8 mouse cellular contexts compared by ENCODE assay signal in genomic region chr16:27390306-27390705, GRCm38 (mm10). TPM values are rescaled to one million over a fixed set of nuclear protein-coding genes. Genes with fewer than 3 reads are reported as not detected.
A peak's percentile ranks its signal among the peaks of the same experiment; 100 is the strongest.
DNase-seq lines count a peak whose midpoint lies in the region; ATAC-seq and TF ChIP-seq lines count a peak whose summit lies in the region.

No protein-coding gene starts in this region.

- peak overlapping the region; percentile 78 for H3K4me3 ChIP-seq in layer of hippocampus, adult 2 months
- peak overlapping the region; percentile 89 for H3K4me3 ChIP-seq in forebrain, embryonic 10.5 days
- H3K4me3 ChIP-seq in intestine, postnatal 0 days (ENCODE audit: low read depth, low read length), result peak overlapping the region; percentile 88
- peak overlapping the region; percentile 71 for H3K4me3 ChIP-seq in neural tube, embryonic 13.5 days

- peaks cover 30% of the 10 kb centered on the region for H3K4me1 ChIP-seq in forebrain, embryonic 10.5 days
- peaks cover 12% of the 10 kb centered on the region; the same call in 1 of the 2 replicates for H3K4me1 ChIP-seq in intestine, postnatal 0 days (replicated peaks; ENCODE audit: control insufficient read depth, insufficient read depth, low read length)
- peaks cover 41% of the 10 kb centered on the region for H3K4me1 ChIP-seq in neural tube, embryonic 13.5 days (replicated peaks)

- H3K27me3 ChIP-seq in forebrain, embryonic 10.5 days (ENCODE audit: poor library complexity, severe bottlenecking), result no peaks in the 10 kb centered on the region
- no peaks in the 10 kb centered on the region for H3K27me3 ChIP-seq in intestine, postnatal 0 days (replicated peaks; ENCODE audit: control insufficient read depth, insufficient read depth, low read length)
- H3K27me3 ChIP-seq in neural tube, embryonic 13.5 days, result no peaks in the 10 kb centered on the region

- WGBS in forebrain, embryonic 10.5 days, result 94% methylated on average over 4 of the region's 4 CpGs
- 67% methylated on average over 4 of the region's 4 CpGs for WGBS in intestine, postnatal 0 days
- WGBS in neural tube, embryonic 13.5 days, result 83% methylated on average over 4 of the region's 4 CpGs

- peak overlapping the region; percentile 73 for H3K4me2 ChIP-seq in intestine, postnatal 0 days (replicated peaks; ENCODE audit: low read depth)
- H3K4me2 ChIP-seq in neural tube, embryonic 13.5 days, result peak overlapping the region; percentile 69

- H3K9me3 ChIP-seq in forebrain, embryonic 10.5 days, result no peaks in the 10 kb centered on the region
- no peaks in the 10 kb centered on the region for H3K9me3 ChIP-seq in intestine, postnatal 0 days (ENCODE audit: control insufficient read depth)
- H3K9me3 ChIP-seq in neural tube, embryonic 13.5 days, result no peaks in the 10 kb centered on the region

- peak overlapping the region; percentile 98 for H3K27ac ChIP-seq in layer of hippocampus, adult 2 months
- peak overlapping the region; percentile 98 for H3K27ac ChIP-seq in forebrain, embryonic 10.5 days
- no peak overlapping the region for H3K27ac ChIP-seq in intestine, postnatal 0 days (ENCODE audit: low read depth, low read length)
- H3K27ac ChIP-seq in neural tube, embryonic 13.5 days (replicated peaks), result peak overlapping the region; percentile 98; the same call in 1 of the 2 replicates

- TF ChIP-seq CTCF in layer of hippocampus, adult 2 months (conservative IDR thresholded peaks at IDR 0.05), result no peak
- TF ChIP-seq CTCF in intestine, postnatal 0 days (IDR thresholded peaks at IDR 0.05; ENCODE audit: low read depth), result no peak

- DNase-seq in layer of hippocampus, adult 2 months (ENCODE audit: low spot score in 2 of 2), result no peak
- no peak for DNase-seq in layer of hippocampus, adult 9-10 months (ENCODE audit: low spot score)
- DNase-seq in forebrain, embryonic 10.5 days (ENCODE audit: extremely low spot score, low spot score), result no peak
- DNase-seq in thymus, postnatal 4 days, result no peak
- DNase-seq in cerebellum, adult 9-11 months, result no peak
- DNase-seq in adrenal gland, postnatal 10 days, result no peak

- no peak for ATAC-seq in intestine, postnatal 0 days
- ATAC-seq in neural tube, embryonic 13.5 days (ENCODE audit: low read depth), result no peak

- no peak overlapping the region for H3K9ac ChIP-seq in intestine, postnatal 0 days (ENCODE audit: low read depth, low read length)
- H3K9ac ChIP-seq in neural tube, embryonic 13.5 days, result peak overlapping the region; percentile 98

- 0 out of 2 replicates have a peak, but pooled peaks cover 2% of the 10 kb centered on the region for H3K36me3 ChIP-seq in forebrain, embryonic 10.5 days (replicated peaks)
- no peaks in the 10 kb centered on the region for H3K36me3 ChIP-seq in intestine, postnatal 0 days (ENCODE audit: control insufficient read depth, insufficient read depth)
- no peaks in the 10 kb centered on the region for H3K36me3 ChIP-seq in neural tube, embryonic 13.5 days

RNA-seq across cellular contexts. Expression of gene Ccdc50, which starts 1.6 kb away (rescaled TPM):
- 10 to 100 TPM; 49.0 TPM for total RNA-seq in layer of hippocampus, adult 2 months (2021)
- 55.0 and 58.5 TPM in 2 replicates for polyA plus RNA-seq in forebrain, embryonic 10.5 days (2016; fragmentation: Nextera tagmentation; extraction: Ambion mirVana)
- 18.9 and 21.0 TPM in 2 replicates for polyA plus RNA-seq in intestine, postnatal 0 days (2015; fragmentation: Nextera tagmentation; extraction: Ambion mirVana)
- 43.7 and 47.5 TPM in 2 replicates for polyA plus RNA-seq in neural tube, embryonic 13.5 days (2015; fragmentation: Nextera tagmentation; extraction: Ambion mirVana)
- total RNA-seq in adrenal gland, postnatal 10 days (2021), result 10 to 100 TPM; 86.2 to 90.9 TPM

RNA-seq across cellular contexts. Expression of gene Uts2b, which starts 20.3 kb away (rescaled TPM):
- total RNA-seq in layer of hippocampus, adult 2 months (2021), result not detected
- polyA plus RNA-seq in forebrain, embryonic 10.5 days (2016; fragmentation: Nextera tagmentation; extraction: Ambion mirVana), result not detected in 2 replicates
- 0.14 and 0.37 TPM in 2 replicates for polyA plus RNA-seq in intestine, postnatal 0 days (2015; fragmentation: Nextera tagmentation; extraction: Ambion mirVana)
- polyA plus RNA-seq in neural tube, embryonic 13.5 days (2015; fragmentation: Nextera tagmentation; extraction: Ambion mirVana), result 30.9 and 33.5 TPM in 2 replicates
- total RNA-seq in adrenal gland, postnatal 10 days (2021), result not detected

Comparison
In these comparisons a context has a peak if more than half of its experiments do, and no peak if none do; other contexts are left out.
1. RNA of gene Uts2b, which starts 20.3 kb away (polyA plus RNA-seq): 30.9 to 33.5 TPM in neural tube, embryonic 13.5 days; 0.14 to 0.37 TPM in intestine, postnatal 0 days and not detected in forebrain, embryonic 10.5 days; every median in the first group is over 10 times any median in the second.
2. Peak in every context shown above with its lines, with median percentiles within 50 percentile points of each other: H3K4me3 ChIP-seq.